Mouse (Mus musculus): Measurements from ENCODE around the gene Scube3. TPM values are rescaled to one million over a fixed set of nuclear protein-coding genes. Genes with fewer than 3 reads are reported as not detected.
A peak's percentile ranks its signal among the peaks of the same experiment; 100 is the strongest.

Scube3 gene
- 18.5 and 26.5 TPM in 2 replicates for polyA plus RNA-seq (2012; rRNA removed)

GRCm38 (mm10) chr17:28141771-28142699, at the start of gene Scube3:
TSS of gene Scube3 (plus strand) at chr17:28142141.
- TF ChIP-seq POLR2A (IDR thresholded peaks at IDR 0.05; ENCODE audit: borderline replicate concordance, extremely low read depth, insufficient read depth, insufficient read length, poor library complexity, severe bottlenecking) (peak; percentile 55; the same call in 1 of the 2 replicates), CTCF (IDR thresholded peaks at IDR 0.05; ENCODE audit: borderline replicate concordance, extremely low read depth, insufficient read depth, insufficient read length) (no peak)

GRCm38 (mm10) chr17:28092297-28092696, 49.6 kb upstream of the Scube3 start:
- no peak for TF ChIP-seq POLR2A (IDR thresholded peaks at IDR 0.05; ENCODE audit: borderline replicate concordance, extremely low read depth, insufficient read depth, insufficient read length, poor library complexity, severe bottlenecking)
- peak; percentile 31; the same call in 1 of the 2 replicates for TF ChIP-seq CTCF (IDR thresholded peaks at IDR 0.05; ENCODE audit: borderline replicate concordance, extremely low read depth, insufficient read depth, insufficient read length)
- no peak for DNase-seq (ENCODE audit: low read depth)

More at GRCm38 (mm10) chr17:28141771-28142699, at the start of gene Scube3:
- peak; percentile 78 for DNase-seq (ENCODE audit: low read depth)

DNA sequence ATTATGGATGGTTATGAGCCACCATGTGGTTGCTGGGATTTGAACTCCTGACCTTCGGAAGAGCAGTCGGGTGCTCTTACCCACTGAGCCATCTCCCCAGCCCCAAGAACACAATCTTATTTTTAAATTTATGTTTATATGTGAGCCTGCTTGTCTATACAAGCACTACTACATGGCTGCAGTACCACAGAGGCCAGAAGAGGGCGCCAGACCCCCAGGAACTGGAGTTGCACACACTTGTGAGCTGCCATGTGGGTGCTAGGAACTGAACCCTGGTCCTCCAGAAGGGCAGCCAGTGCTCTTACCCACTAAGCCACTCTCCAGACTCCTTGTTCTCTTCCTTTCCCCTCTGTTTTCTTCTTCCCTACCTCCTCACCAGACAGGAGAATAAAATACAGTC, 48.1 kb upstream of the Scube3 start:
- no peak for DNase-seq (ENCODE audit: low read depth)
- TF ChIP-seq POLR2A (IDR thresholded peaks at IDR 0.05; ENCODE audit: borderline replicate concordance, extremely low read depth, insufficient read depth, insufficient read length, poor library complexity, severe bottlenecking), result no peak
- TF ChIP-seq CTCF (IDR thresholded peaks at IDR 0.05; ENCODE audit: borderline replicate concordance, extremely low read depth, insufficient read depth, insufficient read length), result peak; percentile 20; the same call in 1 of the 2 replicates

DNA sequence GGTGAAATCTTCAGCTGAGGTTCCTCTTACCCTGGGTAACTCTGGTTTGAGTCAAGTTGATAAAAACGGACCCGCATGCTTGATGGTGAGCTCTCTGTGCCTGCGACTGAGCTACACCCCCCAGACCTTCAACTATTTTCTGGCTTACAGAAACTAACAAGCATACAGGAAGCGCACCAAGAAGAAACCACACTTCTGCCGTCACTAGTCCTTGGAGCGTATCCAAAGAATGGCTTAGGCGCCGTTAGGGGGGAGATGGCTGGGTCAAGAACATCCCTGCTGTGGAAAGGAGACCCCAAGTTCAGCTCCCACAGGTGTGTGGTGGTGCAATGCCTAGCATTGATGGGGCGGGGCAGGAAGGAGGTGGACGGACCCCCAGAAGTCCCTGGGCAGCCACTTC, 45.5 kb upstream of the Scube3 start:
- no peak for DNase-seq (ENCODE audit: low read depth)
- TF ChIP-seq POLR2A (IDR thresholded peaks at IDR 0.05; ENCODE audit: borderline replicate concordance, extremely low read depth, insufficient read depth, insufficient read length, poor library complexity, severe bottlenecking), result no peak
- TF ChIP-seq CTCF (IDR thresholded peaks at IDR 0.05; ENCODE audit: borderline replicate concordance, extremely low read depth, insufficient read depth, insufficient read length), result no peak

- no peak for TF ChIP-seq CTCF (IDR thresholded peaks at IDR 0.05; ENCODE audit: borderline replicate concordance, extremely low read depth, insufficient read depth, insufficient read length)
- TF ChIP-seq POLR2A (IDR thresholded peaks at IDR 0.05; ENCODE audit: borderline replicate concordance, extremely low read depth, insufficient read depth, insufficient read length, poor library complexity, severe bottlenecking), result no peak
- DNase-seq (ENCODE audit: low read depth), result no peak
Observed at GRCm38 (mm10) chr17:28097308-28097707, 44.6 kb upstream of the Scube3 start.

DNA sequence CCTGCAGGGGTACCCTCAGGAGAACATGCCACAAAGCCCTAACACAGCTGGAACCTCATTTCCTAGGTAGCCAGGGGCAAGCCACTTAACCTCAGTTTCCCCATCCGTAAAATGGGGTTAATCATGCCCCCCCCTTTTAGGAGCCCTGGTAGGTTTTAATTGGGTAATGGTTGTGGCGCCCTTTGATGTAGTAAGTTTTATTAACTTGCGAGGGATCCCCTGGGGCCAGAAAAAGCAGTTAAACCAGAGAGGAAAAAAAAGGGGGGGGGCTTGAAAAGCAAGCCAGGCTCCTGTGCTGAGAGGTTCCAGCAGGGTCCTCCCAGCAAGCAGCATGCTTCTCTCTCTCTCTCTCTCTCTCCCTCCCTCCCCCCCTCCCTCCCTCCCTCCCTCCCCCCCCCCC, 42.9 kb upstream of the Scube3 start:
- no peak for DNase-seq (ENCODE audit: low read depth)
- TF ChIP-seq POLR2A (IDR thresholded peaks at IDR 0.05; ENCODE audit: borderline replicate concordance, extremely low read depth, insufficient read depth, insufficient read length, poor library complexity, severe bottlenecking), result no peak
- no peak for TF ChIP-seq CTCF (IDR thresholded peaks at IDR 0.05; ENCODE audit: borderline replicate concordance, extremely low read depth, insufficient read depth, insufficient read length)

DNA sequence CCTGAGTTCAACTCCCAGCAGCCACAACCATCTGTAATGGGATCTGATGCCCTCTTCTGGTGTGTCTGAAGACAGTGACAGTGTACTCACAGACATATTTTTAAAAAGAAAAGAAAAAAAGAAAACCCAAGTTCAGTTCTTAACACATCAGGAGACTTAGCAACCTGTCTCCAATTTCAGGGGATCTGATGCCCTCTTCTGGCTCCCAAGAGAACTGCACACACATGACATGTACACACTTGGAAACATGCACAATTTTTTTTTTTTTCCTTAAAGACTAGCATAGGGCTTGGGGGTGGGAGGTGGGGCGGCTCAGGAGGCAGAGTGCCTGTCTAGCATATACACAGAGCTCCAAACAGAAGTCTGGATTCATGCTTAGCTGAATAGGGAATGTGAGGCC, 41.3 kb upstream of the Scube3 start:
- no peak for DNase-seq (ENCODE audit: low read depth)
- TF ChIP-seq CTCF (IDR thresholded peaks at IDR 0.05; ENCODE audit: borderline replicate concordance, extremely low read depth, insufficient read depth, insufficient read length) (peak; percentile 7; the same call in 1 of the 2 replicates), POLR2A (IDR thresholded peaks at IDR 0.05; ENCODE audit: borderline replicate concordance, extremely low read depth, insufficient read depth, insufficient read length, poor library complexity, severe bottlenecking) (no peak)

DNA sequence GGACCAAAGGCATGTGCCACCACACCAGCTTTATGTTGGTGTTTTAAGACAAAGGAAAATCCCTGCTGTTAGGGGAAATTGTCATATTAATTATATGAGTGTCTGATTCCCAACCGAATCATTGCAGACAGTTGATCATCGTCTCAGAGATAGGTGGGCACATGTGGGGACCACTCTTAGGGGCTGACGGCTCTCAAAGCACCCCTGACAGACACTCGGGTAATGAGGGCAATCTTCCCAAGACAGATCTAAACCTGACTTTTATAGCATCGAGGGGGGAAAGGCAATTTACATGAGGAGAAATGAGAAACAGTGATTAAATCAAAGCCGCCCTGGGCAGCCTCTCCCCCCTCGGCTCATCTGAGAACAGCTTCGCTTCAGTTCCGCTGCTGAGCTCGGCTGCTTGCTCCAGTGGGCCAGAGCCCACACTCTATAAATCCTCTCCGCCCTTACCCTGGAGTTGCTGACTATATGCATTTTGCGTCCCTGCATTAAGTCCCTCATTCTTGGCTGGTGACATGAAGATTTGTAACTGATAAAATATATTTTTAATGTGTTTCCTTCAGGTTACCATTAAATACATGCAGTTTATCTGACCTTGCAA, 40.6 kb upstream of the Scube3 start:
- TF ChIP-seq CTCF (IDR thresholded peaks at IDR 0.05; ENCODE audit: borderline replicate concordance, extremely low read depth, insufficient read depth, insufficient read length), result no peak
- no peak for TF ChIP-seq POLR2A (IDR thresholded peaks at IDR 0.05; ENCODE audit: borderline replicate concordance, extremely low read depth, insufficient read depth, insufficient read length, poor library complexity, severe bottlenecking)
- DNase-seq (ENCODE audit: low read depth), result no peak

GRCm38 (mm10) chr17:28101902-28102319, 40.0 kb upstream of the Scube3 start:
- TF ChIP-seq POLR2A (IDR thresholded peaks at IDR 0.05; ENCODE audit: borderline replicate concordance, extremely low read depth, insufficient read depth, insufficient read length, poor library complexity, severe bottlenecking), result no peak
- TF ChIP-seq CTCF (IDR thresholded peaks at IDR 0.05; ENCODE audit: borderline replicate concordance, extremely low read depth, insufficient read depth, insufficient read length), result no peak
- peak; percentile 69 for DNase-seq (ENCODE audit: low read depth)

DNA sequence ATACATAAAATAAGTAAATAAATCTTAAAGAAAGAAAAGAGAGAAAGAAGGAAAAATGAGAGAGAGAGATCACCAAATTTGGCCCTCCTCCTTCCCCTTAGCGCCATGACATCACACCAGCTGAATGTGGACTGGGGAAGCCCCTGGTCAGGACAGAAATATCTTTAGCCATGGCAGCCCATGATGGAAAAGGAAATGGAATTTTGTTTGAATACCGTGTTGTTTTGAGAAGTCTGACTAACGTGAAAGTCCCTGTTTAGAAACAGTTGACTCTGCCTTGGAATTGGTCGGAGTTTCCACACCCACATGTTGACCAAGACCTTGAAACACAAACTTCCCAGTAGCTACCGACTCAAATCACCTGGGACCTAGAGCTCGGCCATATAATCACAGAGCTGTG, 37.5 kb upstream of the Scube3 start:
- TF ChIP-seq CTCF (IDR thresholded peaks at IDR 0.05; ENCODE audit: borderline replicate concordance, extremely low read depth, insufficient read depth, insufficient read length) (no peak), POLR2A (IDR thresholded peaks at IDR 0.05; ENCODE audit: borderline replicate concordance, extremely low read depth, insufficient read depth, insufficient read length, poor library complexity, severe bottlenecking) (no peak)
- DNase-seq (ENCODE audit: low read depth), result no peak

DNA sequence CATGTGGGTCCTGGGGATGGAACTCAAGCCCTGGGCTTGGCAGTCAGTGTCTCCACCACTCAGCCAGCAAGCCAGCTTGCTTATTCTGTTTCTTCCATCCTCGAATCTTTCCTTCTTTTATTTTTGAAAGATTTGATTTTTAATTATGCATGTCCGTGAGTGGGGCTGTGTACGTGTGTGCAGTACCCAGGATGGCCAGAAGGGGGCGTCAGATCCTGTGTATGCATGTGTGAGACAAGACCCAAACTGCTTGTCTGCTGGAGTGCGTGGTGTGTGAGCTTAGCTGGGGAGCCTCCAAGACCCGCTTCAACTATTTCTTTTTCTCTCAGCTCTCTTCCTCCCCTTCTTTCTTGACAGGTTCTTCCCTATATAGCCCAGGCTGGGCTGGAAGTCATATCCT, 35.6 kb upstream of the Scube3 start:
- TF ChIP-seq CTCF (IDR thresholded peaks at IDR 0.05; ENCODE audit: borderline replicate concordance, extremely low read depth, insufficient read depth, insufficient read length) (peak; percentile 54), POLR2A (IDR thresholded peaks at IDR 0.05; ENCODE audit: borderline replicate concordance, extremely low read depth, insufficient read depth, insufficient read length, poor library complexity, severe bottlenecking) (no peak)
- no peak for DNase-seq (ENCODE audit: low read depth)
